Mouse (Mus musculus) right cerebral cortex, postnatal 36 days (tissue): ENCODE data around the gene Xlr3b.
"Not testable (repeated sequence)": the region's sequence is repeated elsewhere in the genome, so short reads cannot be mapped to it uniquely, and the experiment has no call there.

ENCODE experiments used
- DNase-seq, 2 experiments: peaks; one replicate each; pipeline ENCODE4 v3.0.0; 2022; ENCODE audit warnings: low spot score in 2 of 2, mixed read lengths in 1 of 2

The Xlr3b gene

DNA sequence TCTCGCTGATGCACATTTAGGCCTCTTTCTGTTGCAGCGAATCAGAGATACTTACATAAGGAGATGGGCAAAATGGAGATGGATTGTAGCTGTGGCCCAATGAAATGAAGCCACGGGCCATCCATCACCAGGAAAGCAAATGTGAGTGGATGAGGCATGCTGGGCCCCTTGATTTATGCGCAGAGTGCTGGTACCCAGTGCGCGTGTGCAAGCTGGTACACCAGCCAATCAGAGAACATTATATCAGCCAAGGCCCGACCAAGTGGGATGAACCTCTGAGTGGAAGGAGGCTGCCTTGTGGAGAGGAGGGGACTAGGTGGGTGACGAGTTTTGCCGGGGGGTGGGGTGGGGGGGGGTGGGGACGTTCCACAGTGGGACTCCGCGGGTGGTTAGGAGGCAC lies at the start of gene Xlr3b:
Gene Xlr3b, plus strand, starts transcription at position 274 of the 400 bp plus-strand sequence.
- peak in 1 of 2 experiments; percentile 18 for DNase-seq

DNA sequence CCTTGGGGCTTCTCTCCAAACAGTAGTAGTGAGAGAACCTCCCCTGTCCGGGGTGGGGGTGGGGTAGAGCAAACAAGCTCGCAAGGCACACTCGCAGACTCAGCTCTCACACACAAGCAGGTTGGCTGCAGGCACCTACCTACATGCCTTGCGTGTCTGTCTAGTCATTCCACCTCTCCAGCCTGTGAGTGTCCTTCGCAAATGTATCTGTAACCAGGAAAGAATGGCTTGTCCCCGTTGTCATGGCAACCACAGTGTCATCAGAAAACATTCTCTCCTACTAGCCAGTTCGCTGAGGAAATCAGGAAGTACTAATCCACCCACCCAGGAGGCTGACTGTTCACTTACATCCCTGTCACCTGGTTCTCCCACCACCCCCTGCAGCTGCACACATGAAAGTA lies 48.8 kb upstream of the Xlr3b start:
- DNase-seq = not testable (repeated sequence)

DNA sequence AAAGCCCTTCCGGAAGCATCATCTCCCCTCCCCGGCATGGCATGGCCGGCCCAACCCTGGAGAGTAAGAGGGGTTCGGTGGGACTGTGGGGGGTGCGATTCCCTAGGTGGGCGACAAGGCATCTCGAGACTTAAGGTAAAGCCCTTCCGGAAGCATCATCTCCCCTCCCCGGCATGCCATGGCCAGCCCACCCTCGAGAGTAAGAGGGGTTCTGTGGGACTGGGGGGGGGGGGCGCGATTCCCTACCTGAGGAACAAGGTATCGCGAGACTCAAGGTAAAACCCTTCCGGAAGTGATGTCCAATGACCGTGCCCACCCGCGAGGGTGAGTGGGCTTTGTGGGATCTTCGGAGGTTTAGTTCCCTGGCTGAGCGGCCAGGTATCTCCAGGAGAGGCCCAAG lies 43.5 kb upstream of the Xlr3b start, which contains the start of gene Xlr5b:
Gene Xlr5b, plus strand, starts transcription at position 301 of the 400 bp plus-strand sequence.
- not testable (repeated sequence) for DNase-seq

DNA sequence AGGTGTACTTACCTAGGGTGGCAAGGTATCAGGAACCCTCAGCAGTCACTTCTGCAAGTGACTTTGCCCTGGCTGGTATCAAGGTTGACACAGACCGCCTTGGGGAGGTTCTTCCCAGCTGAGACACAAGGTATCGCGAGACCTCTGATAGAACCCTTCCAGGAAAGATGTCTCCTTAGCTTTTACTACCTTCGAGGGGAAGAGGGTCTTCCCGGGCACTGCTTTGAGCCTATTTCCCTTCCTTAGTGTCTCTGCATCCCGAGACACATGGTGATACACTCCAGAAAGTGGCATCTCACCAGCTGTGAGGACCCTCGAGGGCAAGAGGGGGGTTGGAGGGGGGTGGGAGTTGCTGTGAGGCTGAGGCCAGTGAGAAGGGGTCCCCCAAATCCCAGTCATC lies 42.7 kb upstream of the Xlr3b start, which contains the start of gene DXBay18:
Gene DXBay18, minus strand, starts transcription at position 101 of the 400 bp plus-strand sequence.
- not testable (repeated sequence) for DNase-seq

GRCm38 (mm10) chrX:73176889-73177288 lies 15.1 kb upstream of the Xlr3b start, which contains the start of gene Spin2d:
TSS of gene Spin2d (minus strand) at chrX:73176989.
- DNase-seq = not testable (repeated sequence)

- DNase-seq = not testable (repeated sequence)
These were observed 22.0 kb downstream of the Xlr3b start, which contains the start of gene Xlr4b for GRCm38 (mm10) chrX:73213819-73214564. TSS of gene Xlr4b (plus strand) at chrX:73214333.

- no peak for DNase-seq
These were observed 33.4 kb downstream of the Xlr3b start for GRCm38 (mm10) chrX:73225365-73225764.

DNA sequence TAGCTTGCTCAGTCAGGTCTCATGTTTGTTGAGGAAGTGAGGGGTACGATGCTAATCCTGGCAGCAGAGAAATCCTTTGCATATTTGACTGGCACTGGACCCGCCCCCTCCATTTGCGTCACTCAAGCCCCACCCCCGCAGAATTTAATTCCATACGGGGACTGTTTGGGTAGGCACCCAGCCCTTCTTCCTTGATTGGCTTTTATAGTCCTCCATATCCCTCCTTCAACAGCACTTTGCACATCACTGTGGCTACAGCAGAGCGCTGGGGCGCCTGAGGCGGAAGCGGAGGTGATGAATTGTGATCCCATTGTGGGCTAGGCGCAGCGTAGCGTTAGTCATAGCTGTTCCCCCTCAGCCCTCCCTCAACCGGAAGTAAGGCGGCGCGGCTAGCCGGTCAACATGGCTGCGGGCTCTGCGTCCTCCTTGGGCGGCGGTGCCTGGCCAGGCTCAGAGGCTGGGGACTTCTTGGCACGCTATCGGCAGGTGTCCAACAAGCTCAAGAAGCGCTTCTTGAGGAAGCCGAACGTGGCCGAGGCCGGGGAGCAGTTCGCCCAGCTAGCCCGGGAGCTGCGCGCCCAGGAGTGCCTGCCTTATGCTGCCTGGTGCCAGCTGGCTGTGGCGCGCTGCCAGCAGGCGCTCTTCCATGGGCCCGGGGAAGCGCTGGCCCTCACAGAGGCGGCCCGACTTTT lies 36.1 kb downstream of the Xlr3b start, which contains the start of gene F8a:
Gene F8a, plus strand, starts transcription at position 378 of the 692 bp plus-strand sequence.
- peak; percentile 60 to 66 for DNase-seq

- peak; percentile 23 to 40 for DNase-seq
These were observed 36.7 kb downstream of the Xlr3b start for GRCm38 (mm10) chrX:73228606-73229214.

DNA sequence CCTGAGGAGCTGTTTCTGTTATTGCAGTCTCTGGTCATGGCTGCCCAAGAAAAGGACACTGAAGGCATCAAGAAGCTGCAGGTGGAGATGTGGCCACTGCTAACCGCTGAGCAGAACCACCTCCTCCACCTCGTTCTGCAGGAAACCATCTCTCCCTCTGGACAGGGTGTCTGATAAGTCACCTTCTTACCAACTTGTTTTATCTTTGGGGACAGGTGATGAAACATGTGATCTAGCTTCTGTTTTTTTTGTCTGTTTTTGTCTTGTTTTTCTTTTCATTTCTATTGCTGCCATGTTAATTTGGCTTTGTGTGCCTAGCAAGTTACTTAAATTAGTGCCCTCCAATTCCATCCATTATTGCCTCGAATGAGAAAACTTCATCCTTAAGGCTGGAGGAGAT lies 37.3 kb downstream of the Xlr3b start:
- no peak for DNase-seq

DNA sequence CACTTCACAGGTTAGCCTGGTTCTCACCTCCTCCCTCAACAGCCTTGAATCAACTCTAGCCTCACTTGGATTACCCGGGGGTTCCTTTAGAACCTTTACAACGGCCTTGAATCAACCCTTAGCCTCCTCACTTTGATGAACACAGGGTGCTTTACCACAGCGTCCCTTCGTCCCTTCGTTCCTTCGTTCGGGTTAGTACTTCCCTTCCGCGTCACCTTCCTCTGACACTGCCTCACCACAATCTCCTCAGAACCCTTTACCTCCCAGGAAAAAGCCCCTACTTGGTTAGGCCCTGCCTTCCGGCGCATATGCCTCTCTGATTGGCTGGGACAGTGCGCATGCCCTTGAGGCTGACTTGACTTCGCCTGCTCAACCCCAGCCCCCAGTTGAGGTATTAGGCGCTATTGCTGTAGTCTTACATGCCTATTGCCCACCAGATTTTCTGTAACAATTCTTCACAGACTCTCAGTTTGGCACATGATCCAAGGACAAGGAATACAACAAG lies 50.9 kb downstream of the Xlr3b start, which contains the start of gene Xlr4c:
Gene Xlr4c, minus strand, starts transcription at position 310 of the 505 bp plus-strand sequence.
- DNase-seq = not testable (repeated sequence)
